Mouse (Mus musculus): ENCODE data around the gene Mapk9.

The Mapk9 gene

GRCm38 (mm10) chr11:49840666-49841065 lies 5.9 kb upstream of the Mapk9 start:
- no peak for DNase-seq (ENCODE audit: low spot score)

- no peak for DNase-seq (ENCODE audit: low spot score)
These were observed 4.7 kb upstream of the Mapk9 start for GRCm38 (mm10) chr11:49841886-49842285.

- DNase-seq (ENCODE audit: low spot score), result no peak
These were observed 3.8 kb upstream of the Mapk9 start for GRCm38 (mm10) chr11:49842718-49843117.

- no peak for DNase-seq (ENCODE audit: low spot score)
These were observed 2.2 kb upstream of the Mapk9 start for GRCm38 (mm10) chr11:49844311-49844710.

- DNase-seq (ENCODE audit: low spot score), result peak; percentile 53
These were observed 1.6 kb upstream of the Mapk9 start for GRCm38 (mm10) chr11:49844969-49845368.

GRCm38 (mm10) chr11:49845958-49846357 lies 593 bp upstream of the Mapk9 start:
- DNase-seq (ENCODE audit: low spot score), result no peak

- no peak for DNase-seq (ENCODE audit: low spot score)
These were observed 690 bp downstream of the Mapk9 start for GRCm38 (mm10) chr11:49847071-49847810.

- no peak for DNase-seq (ENCODE audit: low spot score)
These were observed 1.2 kb downstream of the Mapk9 start for GRCm38 (mm10) chr11:49847811-49848078.

- peak; percentile 20 for DNase-seq (ENCODE audit: low spot score)
These were observed 1.7 kb downstream of the Mapk9 start for GRCm38 (mm10) chr11:49848080-49848815.

- no peak for DNase-seq (ENCODE audit: low spot score)
These were observed 3.8 kb downstream of the Mapk9 start for GRCm38 (mm10) chr11:49850331-49850730.

GRCm38 (mm10) chr11:49855144-49855543 lies 8.6 kb downstream of the Mapk9 start:
- no peak for DNase-seq (ENCODE audit: low spot score)

GRCm38 (mm10) chr11:49861139-49861538 lies 14.6 kb downstream of the Mapk9 start:
- DNase-seq (ENCODE audit: low spot score), result no peak

GRCm38 (mm10) chr11:49863926-49864325 lies 17.4 kb downstream of the Mapk9 start:
- DNase-seq (ENCODE audit: low spot score), result no peak

- DNase-seq (ENCODE audit: low spot score), result no peak
These were observed 20.8 kb downstream of the Mapk9 start for GRCm38 (mm10) chr11:49867320-49867719.

GRCm38 (mm10) chr11:49869762-49870161 lies 23.2 kb downstream of the Mapk9 start:
- peak; percentile 30 for DNase-seq (ENCODE audit: low spot score)

GRCm38 (mm10) chr11:49871914-49872313 lies 25.4 kb downstream of the Mapk9 start:
- no peak for DNase-seq (ENCODE audit: low spot score)

- DNase-seq (ENCODE audit: low spot score), result no peak
These were observed 26.2 kb downstream of the Mapk9 start for GRCm38 (mm10) chr11:49872779-49873178.

GRCm38 (mm10) chr11:49876948-49877817 lies 30.6 kb downstream of the Mapk9 start:
- DNase-seq (ENCODE audit: low spot score), result no peak

- DNase-seq (ENCODE audit: low spot score), result no peak
These were observed 33.5 kb downstream of the Mapk9 start for GRCm38 (mm10) chr11:49879950-49880642.

- no peak for DNase-seq (ENCODE audit: low spot score)
These were observed 36.8 kb downstream of the Mapk9 start for GRCm38 (mm10) chr11:49883394-49883793.

GRCm38 (mm10) chr11:49888469-49888868 lies 41.9 kb downstream of the Mapk9 start:
- no peak for DNase-seq (ENCODE audit: low spot score)

GRCm38 (mm10) chr11:49891993-49892392 lies 45.4 kb downstream of the Mapk9 start:
- no peak for DNase-seq (ENCODE audit: low spot score)
